Mouse (Mus musculus): Measurements from ENCODE around the gene Bckdhb. TPM values are rescaled to one million over a fixed set of nuclear protein-coding genes. Genes with fewer than 3 reads are reported as not detected.

Bckdhb gene
- total and polyA plus RNA-seq, 3 experiments, result 58.2 to 118 (median 97.5) TPM

- H3K9ac ChIP-seq (ENCODE audit: low read depth, low read length), result no peak overlapping the region
Measured at GRCm38 (mm10) chr9:84112319-84112718, 187.4 kb downstream of the Bckdhb start.

GRCm38 (mm10) chr9:84112842-84113568 lies 188.1 kb downstream of the Bckdhb start:
- Histone ChIP-seq H3K27me3 (ENCODE audit: control insufficient read depth, insufficient read depth, low read length) (no peaks in the 10 kb centered on the region), H3K79me2 (replicated peaks; ENCODE audit: control insufficient read depth, insufficient read depth, low read length) (no peaks in the 10 kb centered on the region), H3K27ac (no peak overlapping the region), H3K4me3 (no peak overlapping the region), H3K36me3 (ENCODE audit: control insufficient read depth, insufficient read depth, low read length) (0 out of 2 replicates have a peak, but pooled peaks cover 4% of the 10 kb centered on the region), H3K4me1 (ENCODE audit: control insufficient read depth, insufficient read depth, low read length) (no peaks in the 10 kb centered on the region; the same call in 1 of the 2 replicates), H3K9ac (ENCODE audit: low read depth, low read length) (no peak overlapping the region)
- intact Hi-C loops (cut with DNase I), result loop anchor here (10.0 kb wide), 1 partner anchor 132 kb away; no protein-coding TSS in a partner anchor
- 42% methylated on average over 12 of the region's 12 CpGs for WGBS
- no peak for TF ChIP-seq POLR2A (IDR thresholded peaks at IDR 0.05; ENCODE audit: insufficient read depth, low read depth, low read length)
- no peak for TF ChIP-seq CTCF (IDR thresholded peaks at IDR 0.05)
- DNase-seq, result no peak

More at GRCm38 (mm10) chr9:84112319-84112718, 187.4 kb downstream of the Bckdhb start:
- 0 out of 2 replicates have a peak, but pooled peaks cover 4% of the 10 kb centered on the region for H3K36me3 ChIP-seq (ENCODE audit: control insufficient read depth, insufficient read depth, low read length)
- H3K79me2 ChIP-seq (replicated peaks; ENCODE audit: control insufficient read depth, insufficient read depth, low read length), result no peaks in the 10 kb centered on the region
- intact Hi-C loops (cut with DNase I), result loop anchor here (10.0 kb wide), 1 partner anchor 132 kb away; no protein-coding TSS in a partner anchor
- H3K27ac ChIP-seq, result no peak overlapping the region
- no peaks in the 10 kb centered on the region; the same call in 1 of the 2 replicates for H3K4me1 ChIP-seq (ENCODE audit: control insufficient read depth, insufficient read depth, low read length)
- DNase-seq, result no peak
- H3K27me3 ChIP-seq (ENCODE audit: control insufficient read depth, insufficient read depth, low read length), result no peaks in the 10 kb centered on the region
- TF ChIP-seq EP300 (IDR thresholded peaks at IDR 0.05; ENCODE audit: insufficient read depth, low read depth, low read length) (no peak), POLR2A (IDR thresholded peaks at IDR 0.05; ENCODE audit: insufficient read depth, low read depth, low read length) (no peak)
- WGBS, result 38% methylated on average over 1 of the region's 1 CpGs
- no peak overlapping the region for H3K4me3 ChIP-seq

GRCm38 (mm10) chr9:84114254-84114653 lies 189.3 kb downstream of the Bckdhb start:
- Histone ChIP-seq H3K4me3 (no peak overlapping the region), H3K4me1 (ENCODE audit: control insufficient read depth, insufficient read depth, low read length) (no peaks in the 10 kb centered on the region; the same call in 1 of the 2 replicates), H3K9ac (ENCODE audit: low read depth, low read length) (no peak overlapping the region), H3K36me3 (ENCODE audit: control insufficient read depth, insufficient read depth, low read length) (0 out of 2 replicates have a peak, but pooled peaks cover 4% of the 10 kb centered on the region), H3K27ac (no peak overlapping the region), H3K27me3 (ENCODE audit: control insufficient read depth, insufficient read depth, low read length) (no peaks in the 10 kb centered on the region), H3K79me2 (replicated peaks; ENCODE audit: control insufficient read depth, insufficient read depth, low read length) (no peaks in the 10 kb centered on the region)
- intact Hi-C loops (cut with DNase I), result loop anchor here (10.0 kb wide), 1 partner anchor 131 kb away; no protein-coding TSS in a partner anchor
- no peak for TF ChIP-seq EP300 (IDR thresholded peaks at IDR 0.05; ENCODE audit: insufficient read depth, low read depth, low read length)
- TF ChIP-seq CTCF (IDR thresholded peaks at IDR 0.05), result no peak
- no peak for TF ChIP-seq POLR2A (IDR thresholded peaks at IDR 0.05; ENCODE audit: insufficient read depth, low read depth, low read length)
- WGBS, result 72% methylated on average over 13 of the region's 13 CpGs
- DNase-seq, result no peak

GRCm38 (mm10) chr9:84117337-84117736 lies 192.4 kb downstream of the Bckdhb start:
- Histone ChIP-seq H3K4me1 (ENCODE audit: control insufficient read depth, insufficient read depth, low read length) (peaks cover 2% of the 10 kb centered on the region; the same call in 1 of the 2 replicates), H3K9ac (ENCODE audit: low read depth, low read length) (no peak overlapping the region), H3K4me3 (no peak overlapping the region), H3K27me3 (ENCODE audit: control insufficient read depth, insufficient read depth, low read length) (no peaks in the 10 kb centered on the region), H3K27ac (no peak overlapping the region), H3K36me3 (ENCODE audit: control insufficient read depth, insufficient read depth, low read length) (no peaks in the 10 kb centered on the region), H3K79me2 (replicated peaks; ENCODE audit: control insufficient read depth, insufficient read depth, low read length) (no peaks in the 10 kb centered on the region)
- TF ChIP-seq POLR2A (IDR thresholded peaks at IDR 0.05; ENCODE audit: insufficient read depth, low read depth, low read length), result no peak
- peak; percentile 42 for TF ChIP-seq CTCF (IDR thresholded peaks at IDR 0.05)
- TF ChIP-seq EP300 (IDR thresholded peaks at IDR 0.05; ENCODE audit: insufficient read depth, low read depth, low read length), result no peak
- DNase-seq, result no peak
- intact Hi-C loops (cut with DNase I), result loop anchor here (10.0 kb wide), 1 partner anchor 127 kb away; no protein-coding TSS in a partner anchor
- WGBS, result 90% methylated on average over 5 of the region's 5 CpGs

GRCm38 (mm10) chr9:84124996-84125395 lies 200.1 kb downstream of the Bckdhb start:
- TF ChIP-seq CTCF (IDR thresholded peaks at IDR 0.05) (no peak), EP300 (IDR thresholded peaks at IDR 0.05; ENCODE audit: insufficient read depth, low read depth, low read length) (no peak), POLR2A (IDR thresholded peaks at IDR 0.05; ENCODE audit: insufficient read depth, low read depth, low read length) (no peak)
- peak in 1 of 2 experiments; percentile 40 for DNase-seq
- no peaks in the 10 kb centered on the region for H3K36me3 ChIP-seq (ENCODE audit: control insufficient read depth, insufficient read depth, low read length)
- H3K9ac ChIP-seq (ENCODE audit: low read depth, low read length), result no peak overlapping the region
- peaks cover 4% of the 10 kb centered on the region; the same call in 1 of the 2 replicates for H3K4me1 ChIP-seq (ENCODE audit: control insufficient read depth, insufficient read depth, low read length)
- intact Hi-C loops (cut with DNase I), result loop anchor here (10.0 kb wide), 1 partner anchor 160 kb away; no protein-coding TSS in a partner anchor
- no peaks in the 10 kb centered on the region for H3K79me2 ChIP-seq (replicated peaks; ENCODE audit: control insufficient read depth, insufficient read depth, low read length)
- 73% methylated on average over 5 of the region's 5 CpGs for whole genome bisulfite sequencing
- peak overlapping the region; percentile 56 for H3K27ac ChIP-seq
- no peaks in the 10 kb centered on the region for H3K27me3 ChIP-seq (ENCODE audit: control insufficient read depth, insufficient read depth, low read length)
- H3K4me3 ChIP-seq, result no peak overlapping the region

- no peaks in the 10 kb centered on the region for H3K36me3 ChIP-seq (ENCODE audit: control insufficient read depth, insufficient read depth, low read length)
- no peaks in the 10 kb centered on the region for H3K27me3 ChIP-seq (ENCODE audit: control insufficient read depth, insufficient read depth, low read length)
- intact Hi-C loops (cut with DNase I), result no loop called here
- no peak for TF ChIP-seq EP300 (IDR thresholded peaks at IDR 0.05; ENCODE audit: insufficient read depth, low read depth, low read length)
- no peaks in the 10 kb centered on the region for H3K4me1 ChIP-seq (ENCODE audit: control insufficient read depth, insufficient read depth, low read length)
- H3K79me2 ChIP-seq (replicated peaks; ENCODE audit: control insufficient read depth, insufficient read depth, low read length), result no peaks in the 10 kb centered on the region
- 83% methylated on average over 6 of the region's 6 CpGs for whole genome bisulfite sequencing
- DNase-seq, result no peak
- H3K4me3 ChIP-seq, result no peak overlapping the region
- no peak overlapping the region for H3K27ac ChIP-seq
- H3K9ac ChIP-seq (ENCODE audit: low read depth, low read length), result no peak overlapping the region
Measured at GRCm38 (mm10) chr9:84130338-84130737, 205.4 kb downstream of the Bckdhb start.

Measured in heart, adult 2 months (tissue).